Mouse (Mus musculus) large intestine, adult 2 months (tissue): Measurements from ENCODE around the gene Fcrl6. TPM values are rescaled to one million over a fixed set of nuclear protein-coding genes. Genes with fewer than 3 reads are reported as not detected.
A peak's percentile ranks its signal among the peaks of the same experiment; 100 is the strongest.

ENCODE experiments used
- DNase-seq: peaks from one replicate; pipeline ENCODE4 v3.0.0-alpha.2; 2012; ENCODE audit warnings: low read depth, low spot score
- WGBS: fragments of 180-500 bp; shearing (Covaris S2); methylation state at CpG from one replicate; pipeline ENCODE4 v1.1.7; 2018; 5-methylcytosine and 5-hydroxymethylcytosine counted together
- polyA plus RNA-seq: library from polyadenylated mRNA; depleted of rRNA; stranded (reverse); fragments of >200 nt; gene quantifications from 2 replicates; pipeline ENCODE4 v1.2.3, GENCODE M21; 2012; rRNA removed

Fcrl6 gene
- polyA plus RNA-seq: not detected in 2 replicates

DNA sequence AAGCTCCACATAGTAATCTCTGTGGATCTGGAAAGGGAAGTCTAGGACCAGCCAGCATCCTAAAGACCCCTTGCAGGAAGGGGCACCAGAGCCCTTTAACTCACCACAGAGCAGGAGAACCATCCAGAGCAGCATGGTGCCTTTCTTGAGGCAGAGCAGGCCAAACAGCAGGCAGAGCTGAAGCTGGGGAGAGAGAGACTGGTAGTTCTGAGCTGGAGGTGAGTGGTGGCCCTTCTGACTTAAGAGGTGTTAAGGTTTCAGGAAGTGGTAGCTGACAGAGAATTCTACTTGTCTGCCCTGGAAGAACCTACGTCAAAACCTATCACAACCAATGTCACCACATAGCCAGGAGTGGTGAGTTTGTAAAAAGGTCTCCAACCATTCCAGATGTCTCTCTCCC is at the start of gene Fcrl6:
TSS of gene Fcrl6 (minus strand) at position 226 of the 400 bp plus-strand sequence.
- 79% methylated on average over 1 of the region's 1 CpGs for WGBS
- DNase-seq: no peak

DNA sequence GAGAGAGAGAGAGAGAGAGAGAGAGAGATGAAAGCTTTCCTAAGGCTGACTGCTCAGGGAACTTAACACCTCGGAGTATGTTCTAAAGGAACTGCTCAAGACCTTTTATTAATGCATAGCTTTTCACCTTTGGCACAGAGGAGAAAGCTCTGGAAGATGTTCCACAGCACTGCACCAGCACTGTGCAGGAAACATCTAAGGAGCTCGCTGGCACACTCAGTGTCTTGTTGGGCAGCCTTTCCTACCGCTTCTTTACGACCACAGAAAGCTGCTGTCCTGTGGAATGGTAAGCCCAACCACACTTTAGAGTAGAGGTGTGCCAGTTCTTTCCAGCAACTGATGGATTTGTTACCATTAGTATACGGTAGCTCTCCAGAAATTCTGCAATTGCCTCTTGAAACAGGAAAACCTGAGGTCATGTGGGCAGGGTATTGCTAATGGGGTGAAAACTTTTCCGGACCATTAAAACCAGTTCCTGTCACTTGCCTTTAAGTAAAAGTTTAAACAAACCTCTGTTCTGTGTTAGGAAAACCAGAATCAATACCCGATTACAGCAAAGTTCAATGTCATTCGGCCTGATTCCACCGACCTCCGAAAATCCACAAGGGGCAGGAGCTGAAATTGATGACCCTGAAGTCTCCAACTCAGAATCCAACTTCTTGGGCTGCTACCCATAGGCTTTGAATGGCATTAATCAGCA is 49.1 kb upstream of the Fcrl6 start:
- 60% methylated on average over 10 of the region's 10 CpGs for WGBS

DNA sequence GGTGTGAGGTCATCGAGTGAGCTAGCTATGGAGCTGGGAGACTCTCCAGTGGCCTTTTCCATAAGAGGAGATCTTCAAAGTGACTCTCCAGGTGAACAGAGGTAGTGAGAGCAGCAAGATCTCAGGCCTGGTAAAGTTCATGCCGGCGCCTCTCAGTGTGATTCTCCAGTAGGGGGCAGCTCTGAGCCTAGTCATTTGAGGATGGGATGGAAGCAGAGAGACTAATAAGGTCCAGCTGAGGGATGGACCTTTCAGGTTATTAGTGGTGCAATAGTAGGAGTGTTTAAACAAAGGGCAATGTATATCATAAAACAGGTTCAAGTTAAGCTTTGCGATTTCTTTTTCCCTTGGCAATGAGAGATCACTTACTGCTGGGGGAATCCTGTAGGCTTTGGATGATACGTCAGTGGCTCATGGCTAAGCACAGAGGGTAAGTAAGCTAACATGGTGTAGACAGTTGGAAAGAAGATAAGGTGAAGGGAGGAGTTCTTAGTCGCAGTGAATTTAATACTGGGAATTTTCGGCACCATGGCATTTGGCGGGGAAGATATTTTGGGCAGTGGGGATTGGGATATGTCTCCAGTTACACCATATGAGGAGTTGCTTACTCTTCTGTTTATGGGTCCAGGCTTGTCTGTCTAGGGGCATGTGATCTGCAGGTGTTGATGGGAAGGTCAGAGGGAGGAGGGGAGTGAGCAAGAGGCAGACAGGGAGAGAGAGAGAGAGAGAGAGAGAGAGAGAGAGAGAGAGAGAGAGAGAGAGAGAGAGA is 48.4 kb upstream of the Fcrl6 start:
- 52% methylated on average over 8 of the region's 8 CpGs for WGBS

More for the DNA sequence above, 49.1 kb upstream of the Fcrl6 start:
- DNase-seq: no peak

DNA sequence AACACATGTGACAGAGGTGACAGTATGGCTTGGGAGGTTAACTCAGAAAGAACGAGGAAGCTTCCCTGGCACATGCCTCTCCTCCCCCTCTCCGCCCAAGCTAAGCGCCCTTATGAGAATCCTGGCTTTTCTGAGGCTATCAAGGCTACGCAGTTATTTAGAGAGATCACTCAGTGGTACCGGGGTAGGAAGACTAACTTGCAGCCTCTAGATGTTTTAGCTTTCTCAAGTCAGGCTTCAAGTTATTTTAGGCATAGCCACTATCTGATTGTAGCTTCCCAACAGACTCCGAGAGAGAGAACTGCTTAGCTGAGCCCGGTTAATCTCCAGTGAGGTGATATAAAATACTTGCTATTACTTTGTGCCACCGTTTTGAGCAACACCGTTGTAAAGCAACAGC is 47.0 kb upstream of the Fcrl6 start:
- 78% methylated on average over 9 of the region's 9 CpGs for WGBS
- no peak for DNase-seq

More for the DNA sequence above, 48.4 kb upstream of the Fcrl6 start:
- DNase-seq: no peak

DNA sequence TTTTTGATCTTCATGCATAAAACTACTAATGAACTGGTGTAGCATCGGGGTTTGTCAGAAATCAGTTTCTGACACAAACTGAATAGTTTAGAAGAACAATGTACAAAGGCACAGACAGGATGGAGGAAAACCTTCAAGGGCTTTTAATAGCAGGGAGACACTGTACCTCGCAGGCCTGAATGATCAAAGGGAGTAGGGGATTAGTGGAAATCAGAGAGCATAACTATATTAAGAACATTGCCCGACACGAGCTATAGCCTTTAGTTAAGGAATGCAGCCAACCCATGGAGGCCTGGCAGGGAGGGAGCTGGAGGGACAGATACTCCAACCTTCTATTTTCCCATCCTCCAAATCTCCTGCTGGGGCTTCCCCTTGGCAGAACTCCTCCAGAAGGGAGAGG is 44.9 kb upstream of the Fcrl6 start:
- 61% methylated on average over 4 of the region's 4 CpGs for WGBS
- no peak for DNase-seq

DNA sequence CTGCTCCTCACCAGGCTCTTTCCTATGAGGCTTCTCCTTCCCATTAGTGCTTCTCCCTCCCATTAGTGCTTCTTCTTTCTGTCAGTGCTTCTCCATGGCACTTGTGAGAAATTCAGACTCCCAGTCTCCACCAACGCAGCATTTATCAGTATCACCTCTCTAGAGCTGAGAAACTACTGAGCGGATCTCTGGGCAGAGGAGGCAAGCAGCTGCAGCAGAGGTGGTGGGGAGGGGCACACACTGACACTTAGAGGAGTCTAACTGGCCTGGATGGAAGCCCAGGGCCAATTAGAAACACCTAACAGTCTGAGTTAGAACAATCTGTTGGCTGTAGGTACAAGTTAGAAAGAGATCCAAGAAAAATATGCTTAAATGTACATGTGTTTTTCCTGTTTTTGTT is 36.4 kb upstream of the Fcrl6 start:
- DNase-seq: no peak
- WGBS: 70% methylated on average over 2 of the region's 2 CpGs

DNA sequence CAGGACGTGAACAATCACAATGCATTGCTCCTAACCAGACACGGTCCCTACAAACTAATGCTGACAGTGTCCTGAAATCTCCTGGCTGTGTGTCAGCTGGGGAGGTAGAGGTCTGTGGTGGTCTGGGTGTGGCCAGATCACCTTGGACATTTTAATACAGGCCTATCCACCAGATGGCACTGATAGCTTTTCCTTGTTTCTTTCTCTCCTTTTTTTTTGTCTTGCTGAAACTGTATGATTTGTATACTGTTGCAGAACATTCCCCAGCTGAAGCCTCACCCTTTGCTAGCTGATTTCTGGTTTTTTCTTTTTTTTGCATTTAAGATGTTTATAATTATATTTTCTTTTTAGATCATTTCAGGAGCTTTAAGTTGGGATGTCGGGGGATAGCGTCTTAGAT is 35.5 kb upstream of the Fcrl6 start:
- 48% methylated on average over 4 of the region's 4 CpGs for WGBS
- no peak for DNase-seq

DNA sequence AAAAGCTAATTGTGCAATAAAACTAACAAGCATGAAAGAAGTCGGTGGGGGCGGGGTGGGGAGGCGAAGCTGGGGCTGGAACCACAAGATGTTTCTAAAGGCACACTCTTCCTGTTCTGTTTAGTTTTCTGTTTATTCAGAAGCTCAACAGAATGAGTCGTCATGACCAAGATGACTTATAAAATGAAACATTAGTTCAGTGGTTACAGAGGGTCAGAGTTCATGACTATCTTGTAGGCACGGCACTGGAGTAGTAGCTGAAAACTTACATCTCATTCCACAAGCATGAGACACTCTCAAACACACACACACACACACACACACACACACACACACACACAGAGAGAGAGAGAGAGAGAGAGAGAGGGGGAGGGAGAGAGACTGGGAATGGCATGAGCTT is 33.9 kb upstream of the Fcrl6 start:
- no peak for DNase-seq
- WGBS: 51% methylated on average over 5 of the region's 5 CpGs

DNA sequence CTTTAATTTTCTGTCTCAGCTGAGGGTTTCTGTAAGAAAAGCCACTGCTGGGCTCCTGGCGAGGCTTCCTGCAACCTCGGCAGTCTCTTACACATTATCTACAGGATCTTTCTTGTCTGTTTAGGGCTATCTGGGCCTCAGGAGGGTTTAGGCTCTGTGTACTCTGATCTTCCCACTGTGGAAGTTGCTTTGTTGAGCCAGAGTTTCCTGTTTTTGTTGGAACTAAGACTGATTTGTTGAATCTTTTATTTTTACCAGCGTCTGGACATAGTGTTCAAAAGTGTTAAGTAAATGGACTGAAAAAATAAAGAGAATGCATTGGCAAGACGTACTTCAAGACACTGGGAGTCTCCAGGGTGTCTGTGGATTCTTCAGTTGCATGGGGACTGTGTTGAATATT is 32.9 kb upstream of the Fcrl6 start:
- DNase-seq: no peak
- 59% methylated on average over 4 of the region's 4 CpGs for WGBS

DNA sequence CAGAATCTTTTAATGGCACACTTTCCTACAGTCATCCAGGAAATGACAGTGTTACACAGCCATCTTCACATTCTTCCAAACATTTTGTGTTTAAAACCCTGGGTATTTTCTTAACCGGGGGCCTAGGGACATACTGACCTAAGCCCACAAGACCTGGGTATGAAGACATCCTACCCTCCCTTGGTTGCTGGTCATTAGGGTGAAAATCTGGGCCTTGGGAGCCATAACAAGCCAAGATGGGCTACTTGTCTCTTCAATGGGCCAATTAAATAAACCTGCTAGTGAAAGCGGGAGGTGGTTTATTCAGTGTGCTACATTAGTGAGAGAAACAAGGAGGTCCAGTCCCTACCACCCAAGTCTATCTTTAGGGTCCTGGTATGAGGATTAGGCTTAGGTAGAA is 31.8 kb upstream of the Fcrl6 start:
- 84% methylated on average over 2 of the region's 2 CpGs for WGBS
- no peak for DNase-seq

DNA sequence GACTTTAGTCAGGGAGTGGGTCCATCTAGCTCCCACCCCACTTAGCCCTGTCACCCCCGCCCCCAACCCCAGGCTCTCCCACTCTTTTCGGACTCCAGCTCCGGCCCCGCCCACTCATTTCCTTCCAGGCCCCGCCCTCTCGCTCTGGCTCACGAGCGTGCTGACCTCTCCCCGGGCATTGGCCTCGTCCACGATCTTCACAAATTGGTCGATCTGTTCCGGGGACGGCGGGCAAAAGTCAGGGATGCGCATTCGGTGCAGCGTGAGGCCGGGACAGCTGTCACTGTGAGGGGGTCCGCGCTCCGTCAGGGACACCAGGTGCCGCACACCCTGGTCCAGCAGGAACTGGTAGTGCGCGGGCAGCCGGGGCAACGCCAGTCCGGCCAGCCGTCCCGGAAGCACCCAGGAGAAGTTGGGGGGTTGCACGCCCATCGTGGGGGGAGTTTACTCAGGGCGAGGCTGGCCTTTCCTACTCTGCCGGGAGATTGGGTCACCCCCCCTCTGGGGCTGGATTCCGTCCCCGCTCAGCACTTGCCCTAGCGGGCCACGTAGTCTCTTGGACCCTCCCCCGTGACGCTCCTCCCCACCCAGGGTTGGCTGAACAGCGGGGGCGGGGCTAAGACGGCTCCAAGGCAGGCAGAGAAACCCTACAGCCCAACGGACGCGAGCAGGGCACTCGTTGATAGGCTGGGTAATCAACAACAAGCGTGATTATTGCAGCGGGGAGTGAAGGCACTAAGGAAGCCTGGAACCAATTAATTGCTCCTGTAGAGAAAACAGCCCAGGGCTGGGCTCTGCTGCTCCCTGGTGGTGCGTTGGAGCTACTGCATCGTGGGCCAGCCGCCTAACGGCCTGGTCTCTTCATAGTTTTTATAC is 30.3 kb upstream of the Fcrl6 start, which contains the start of gene Dusp23:
TSS of gene Dusp23 (minus strand) at position 512 of the 876 bp plus-strand sequence.
- WGBS: under 1% methylated on average over 53 of the region's 53 CpGs
- peak; percentile 95 for DNase-seq

DNA sequence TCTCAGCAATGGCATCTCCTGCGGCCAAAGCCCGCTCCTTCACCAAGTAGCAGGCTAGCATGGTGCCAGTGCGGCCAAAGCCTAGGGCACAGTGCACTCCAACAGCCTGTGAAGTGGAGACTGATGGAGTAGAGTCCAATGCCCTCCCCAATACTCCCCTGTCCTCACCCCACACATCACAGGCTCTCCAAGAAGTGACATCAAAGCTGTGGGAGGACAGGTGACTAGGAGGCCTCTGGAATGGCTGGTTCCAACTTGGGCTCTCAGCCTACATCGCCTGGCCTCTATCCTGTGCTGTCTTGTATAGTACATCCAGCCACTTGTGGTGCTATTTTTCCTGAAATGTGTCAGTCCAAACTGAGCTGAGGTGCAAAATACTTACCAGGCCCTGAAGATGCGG is 29.4 kb upstream of the Fcrl6 start:
- WGBS: 90% methylated on average over 5 of the region's 5 CpGs
- no peak for DNase-seq

DNA sequence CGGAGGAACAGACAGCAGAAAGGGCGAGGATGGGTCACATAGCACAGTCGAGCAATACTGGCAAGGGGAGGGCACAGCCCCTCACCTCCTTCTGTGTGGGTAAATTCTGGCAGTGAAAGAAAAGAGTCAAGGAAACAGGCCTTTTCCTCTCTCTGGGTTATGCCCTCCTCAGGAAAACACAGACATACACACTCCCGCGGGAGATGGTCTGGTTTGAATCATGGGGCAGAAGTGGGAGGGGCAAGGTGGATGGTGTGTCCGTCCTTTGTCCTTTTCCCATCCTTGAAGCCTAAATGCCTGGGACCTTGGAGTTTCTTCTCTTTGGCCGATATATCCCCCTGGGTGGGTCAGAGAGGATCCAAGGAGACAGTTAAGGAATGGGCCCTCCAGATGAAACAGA is 27.5 kb upstream of the Fcrl6 start:
- 67% methylated on average over 7 of the region's 7 CpGs for WGBS
- no peak for DNase-seq

DNA sequence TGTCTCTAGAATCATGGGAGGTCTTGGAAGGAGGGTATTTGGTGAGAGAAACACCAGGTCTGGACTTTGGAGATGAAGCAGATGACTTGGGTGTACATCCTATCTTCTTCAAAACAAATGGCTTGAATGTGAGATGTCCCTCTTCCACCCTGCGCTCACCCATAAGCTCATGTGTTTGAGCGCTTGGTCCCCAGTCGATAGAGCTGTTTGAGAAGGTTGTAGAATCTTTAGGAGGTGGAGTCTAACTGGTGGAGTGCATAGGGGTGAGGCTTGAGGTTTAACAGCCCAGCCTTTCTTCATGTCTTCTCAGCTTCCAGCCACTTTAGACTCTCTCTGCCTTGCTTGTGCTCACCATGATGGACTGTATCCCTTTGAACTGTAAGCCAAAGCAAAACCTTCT is 24.0 kb upstream of the Fcrl6 start:
- DNase-seq: no peak
- WGBS: 92% methylated on average over 3 of the region's 3 CpGs

DNA sequence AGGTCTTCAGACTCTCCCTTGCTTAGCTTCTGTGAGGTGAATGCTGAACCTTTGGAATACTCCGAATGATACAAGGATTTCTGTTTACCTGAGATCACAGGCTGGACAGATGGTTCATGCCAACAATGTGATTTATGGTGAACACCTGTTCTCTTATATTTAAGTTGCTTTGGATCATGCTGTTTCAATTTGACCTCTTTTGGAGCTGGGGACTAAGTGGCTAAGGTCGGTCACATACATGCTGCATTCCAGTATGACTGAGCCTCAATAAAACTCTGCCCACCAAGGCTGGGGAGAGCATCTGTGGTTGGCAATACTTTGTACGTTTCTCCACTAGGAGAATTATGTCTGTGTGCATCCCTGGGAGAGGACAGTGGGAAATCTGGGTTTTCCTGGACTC is 21.7 kb upstream of the Fcrl6 start:
- WGBS: 30% methylated on average over 3 of the region's 3 CpGs
- DNase-seq: no peak

DNA sequence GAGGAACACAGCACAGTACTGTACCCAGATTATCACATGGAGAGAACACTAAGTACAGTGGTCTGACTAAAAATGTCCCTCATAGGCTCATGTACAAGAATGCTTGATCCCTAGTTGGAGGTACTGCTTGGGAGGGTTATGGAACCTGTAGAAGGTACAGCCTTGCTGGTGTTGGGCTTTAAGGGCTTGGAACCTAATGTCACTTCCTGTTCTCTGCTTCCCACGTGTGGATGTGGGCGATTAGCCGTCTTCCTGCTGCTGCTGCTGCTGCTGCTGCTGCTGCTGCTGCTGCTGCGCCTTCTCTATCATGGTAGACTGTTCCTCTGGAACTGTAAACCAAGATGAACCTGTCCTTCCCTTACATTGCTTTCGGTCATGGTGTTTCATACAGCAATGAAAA is 21.2 kb upstream of the Fcrl6 start:
- no peak for DNase-seq
- WGBS: 52% methylated on average over 5 of the region's 5 CpGs

DNA sequence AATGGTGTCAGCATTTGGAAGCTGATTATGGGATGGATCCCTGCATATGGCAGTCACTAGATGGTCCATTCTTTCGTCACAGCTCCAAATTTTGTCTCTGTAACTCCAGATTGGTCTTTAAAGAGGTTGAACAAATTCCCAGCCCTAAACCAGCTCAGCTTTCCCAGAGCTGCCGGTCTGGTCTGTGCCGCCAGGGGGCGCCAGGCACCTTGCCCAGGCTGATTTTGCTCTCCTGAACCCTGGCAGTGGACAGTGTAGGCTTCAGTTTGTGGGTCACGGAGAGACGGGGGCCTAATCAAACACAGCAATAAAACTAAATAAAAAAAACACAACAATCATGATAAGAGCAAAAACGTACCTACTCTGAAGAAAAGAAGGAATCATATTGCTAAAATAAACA is 16.9 kb upstream of the Fcrl6 start:
- 7% methylated on average over 7 of the region's 7 CpGs for WGBS
- no peak for DNase-seq

DNA sequence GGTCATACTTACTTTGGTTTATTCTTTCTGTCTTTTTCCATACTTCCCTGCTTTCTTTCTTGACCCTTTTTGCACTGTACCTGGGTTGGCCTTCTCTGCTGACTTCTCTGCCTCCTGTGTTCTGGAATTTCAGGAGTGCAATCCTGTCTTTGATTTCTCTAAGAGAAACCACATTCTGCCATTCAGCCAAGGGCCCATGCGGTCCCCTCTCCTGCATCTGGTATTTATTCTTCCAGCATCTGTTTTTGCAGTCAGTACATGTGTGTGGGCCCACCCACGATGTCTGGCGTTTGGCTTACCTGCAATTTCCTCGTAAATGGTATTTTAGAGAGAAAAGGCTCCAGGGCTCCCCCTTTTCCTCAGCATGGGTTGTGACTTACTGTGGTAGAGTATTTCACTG is 15.8 kb upstream of the Fcrl6 start:
- no peak for DNase-seq
- WGBS: 43% methylated on average over 4 of the region's 4 CpGs

DNA sequence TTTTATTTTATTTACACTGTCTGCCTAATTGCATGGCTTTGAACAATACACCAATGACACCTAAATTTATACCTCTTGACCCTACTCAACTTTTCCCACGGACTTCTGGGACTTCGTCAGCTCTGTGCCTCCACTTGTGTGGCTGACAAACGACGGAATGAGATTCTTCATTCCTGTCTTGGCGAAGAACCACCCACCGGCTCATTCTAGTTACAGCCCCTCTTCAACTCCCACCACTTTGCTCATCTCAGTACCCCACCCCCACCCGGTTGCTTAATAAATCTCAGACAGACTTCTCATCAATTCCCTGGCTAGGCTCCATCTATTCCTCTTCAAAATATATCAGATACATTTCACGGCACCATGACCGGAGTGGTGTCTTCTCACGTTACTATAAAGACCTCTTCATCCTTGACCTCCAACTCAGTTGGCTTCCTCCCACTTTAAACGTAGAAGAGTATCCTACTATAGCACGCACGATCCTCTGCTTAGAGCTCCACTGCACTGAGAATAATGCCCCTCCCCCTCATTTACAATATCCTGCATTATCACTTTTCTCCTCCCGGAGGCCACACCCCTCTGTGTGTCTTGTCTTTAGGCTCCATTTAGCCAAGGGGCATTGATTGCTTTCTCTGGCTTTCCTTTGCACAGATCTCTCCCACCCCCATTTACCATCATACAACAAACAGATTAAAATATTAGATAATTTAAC is 15.2 kb upstream of the Fcrl6 start:
- DNase-seq: no peak
- WGBS: 25% methylated on average over 14 of the region's 14 CpGs
